Mouse (Mus musculus): ENCODE measurements around the gene Flywch2. TPM values are rescaled to one million over a fixed set of nuclear protein-coding genes. Genes with fewer than 3 reads are reported as not detected.

The Flywch2 gene
- 57.7 and 58.5 TPM in 2 replicates for polyA plus RNA-seq (2016; fragmentation: Nextera tagmentation; extraction: Ambion mirVana)

DNA sequence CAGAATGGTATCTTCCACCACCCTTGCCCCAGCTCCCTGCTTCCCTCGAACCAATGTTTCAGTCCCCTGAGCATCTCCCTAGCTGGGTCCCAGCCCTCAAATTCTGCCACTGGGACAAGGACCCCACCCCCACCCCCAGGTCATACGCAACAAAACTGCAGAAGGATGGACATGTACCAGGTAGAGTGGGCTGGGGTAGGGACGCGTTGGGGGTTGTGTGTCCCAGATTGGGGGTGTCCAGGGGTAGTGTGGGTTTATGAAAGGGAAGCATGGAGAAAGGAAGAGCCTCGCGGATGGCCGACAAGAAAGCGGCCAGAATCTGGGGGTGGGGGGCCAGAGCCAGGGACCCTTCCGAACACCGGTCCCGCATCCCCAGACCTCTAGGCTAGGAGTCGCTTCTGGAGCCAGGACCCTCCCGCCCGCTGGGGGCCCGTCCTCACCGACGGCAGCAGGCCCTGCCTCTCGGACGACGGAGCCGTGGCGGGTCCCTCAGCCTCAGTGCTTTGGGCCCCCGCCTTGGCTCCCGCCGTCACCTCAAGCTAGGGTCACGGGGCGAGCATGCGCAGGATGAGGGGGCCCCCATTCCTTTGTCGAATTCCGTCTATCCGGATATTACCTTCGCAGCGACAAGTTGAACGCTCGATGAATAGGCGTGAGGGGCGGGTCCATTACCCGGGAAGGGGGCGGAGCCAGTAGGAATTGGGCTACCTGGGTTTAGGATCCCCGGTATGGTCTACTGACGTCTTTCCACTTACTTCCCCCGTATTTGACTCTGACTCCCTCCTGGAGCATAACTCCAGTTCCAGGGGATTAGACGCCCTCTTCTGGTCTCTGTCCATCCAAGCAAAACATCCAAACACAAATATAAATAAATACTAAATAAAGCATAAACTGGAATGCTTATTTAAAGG, at the start of gene Flywch2:
Gene Flywch2, minus strand, starts transcription at position 521 of the 911 bp plus-strand sequence.
- Histone ChIP-seq H3K4me1 (peaks cover 18% of the 10 kb centered on the region), H3K9ac (peak within 1 kb of the TSS; percentile 74), H3K27me3 (no peaks in the 10 kb centered on the region), H3K36me3 (no peaks in the 10 kb centered on the region), H3K4me3 (peak within 1 kb of the TSS; percentile 64), H3K27ac (peak within 1 kb of the TSS; percentile 67), H3K9me3 (no peaks in the 10 kb centered on the region), H3K4me2 (replicated peaks) (peak within 1 kb of the TSS; percentile 78)
- peak; percentile 76 for ATAC-seq (ENCODE audit: insufficient number of reproducible peaks, insufficient read depth, low FRiP score, low TSS enrichment)
- WGBS = 3% methylated on average over 43 of the region's 43 CpGs

DNA sequence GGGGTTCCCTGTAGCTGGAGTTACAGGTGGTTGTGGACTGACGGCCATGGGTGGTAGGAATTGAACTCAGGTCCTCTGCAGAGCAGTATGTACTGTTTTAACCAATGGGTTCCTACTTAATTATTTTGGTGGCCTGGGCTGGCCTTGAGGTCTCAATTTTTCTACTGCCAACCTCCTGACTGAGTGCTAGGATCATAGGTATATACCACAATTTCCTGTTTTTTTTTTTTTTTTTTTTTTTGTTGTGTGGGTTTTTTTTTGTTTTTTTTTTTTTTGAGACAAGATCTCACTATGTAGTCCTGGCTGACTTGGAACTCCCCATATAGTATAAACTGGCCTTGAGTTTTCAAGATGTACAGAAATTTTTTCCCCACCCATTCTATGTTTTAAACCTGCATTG, 45.3 kb upstream of the Flywch2 start:
- H3K27ac ChIP-seq = no peak overlapping the region
- no peak overlapping the region for H3K9ac ChIP-seq
- H3K4me1 ChIP-seq = peaks cover 12% of the 10 kb centered on the region; the same call in 1 of the 2 replicates
- H3K9me3 ChIP-seq = no peaks in the 10 kb centered on the region
- no peak for ATAC-seq (ENCODE audit: insufficient number of reproducible peaks, insufficient read depth, low FRiP score, low TSS enrichment)
- H3K4me3 ChIP-seq = no peak overlapping the region
- peaks cover 6% of the 10 kb centered on the region for H3K36me3 ChIP-seq
- 90% methylated on average over 1 of the region's 1 CpGs for WGBS
- H3K4me2 ChIP-seq (replicated peaks) = no peak overlapping the region
- H3K27me3 ChIP-seq = peaks cover 33% of the 10 kb centered on the region; the same call in 1 of the 2 replicates

DNA sequence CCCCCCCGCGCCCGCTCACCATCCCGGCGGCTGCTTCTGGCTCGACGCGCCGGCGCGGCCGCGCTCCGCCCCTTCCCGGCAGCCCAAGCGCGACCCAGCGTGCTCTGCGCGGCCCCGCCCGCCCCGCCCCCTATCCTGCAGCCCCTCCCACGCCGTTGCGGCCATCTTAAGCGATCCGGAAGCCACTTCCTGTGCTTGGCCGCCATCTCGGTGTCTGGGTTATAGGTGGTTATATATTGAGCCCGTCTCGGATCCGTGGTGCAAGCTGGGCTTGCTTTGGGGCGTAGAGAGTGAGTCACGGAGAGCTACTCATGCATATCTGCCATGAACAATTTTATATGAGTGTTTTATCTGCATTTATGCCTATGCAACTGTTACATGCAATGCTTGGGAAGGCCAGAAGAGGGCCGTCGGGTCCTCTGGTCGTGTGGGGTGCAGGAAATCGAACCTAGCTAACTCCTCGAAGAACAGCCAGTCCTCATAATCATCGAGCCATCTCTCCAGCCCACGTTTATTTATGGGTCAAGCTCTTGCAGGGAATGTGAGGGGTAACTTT, 43.3 kb upstream of the Flywch2 start, which contains the start of gene Elob:
Gene Elob, minus strand, starts transcription at position 73 of the 556 bp plus-strand sequence.
- Histone ChIP-seq H3K36me3 (peaks cover 25% of the 10 kb centered on the region), H3K27ac (peak within 1 kb of the TSS; percentile 85), H3K4me3 (peak within 1 kb of the TSS; percentile 89), H3K9me3 (no peaks in the 10 kb centered on the region), H3K4me2 (replicated peaks) (peak within 1 kb of the TSS; percentile 85), H3K9ac (peak within 1 kb of the TSS; percentile 83), H3K27me3 (peaks cover 17% of the 10 kb centered on the region; the same call in 1 of the 2 replicates), H3K4me1 (peaks cover 12% of the 10 kb centered on the region; the same call in 1 of the 2 replicates)
- ATAC-seq (ENCODE audit: insufficient number of reproducible peaks, insufficient read depth, low FRiP score, low TSS enrichment) = peak; percentile 87
- WGBS = under 1% methylated on average over 26 of the region's 42 CpGs

DNA sequence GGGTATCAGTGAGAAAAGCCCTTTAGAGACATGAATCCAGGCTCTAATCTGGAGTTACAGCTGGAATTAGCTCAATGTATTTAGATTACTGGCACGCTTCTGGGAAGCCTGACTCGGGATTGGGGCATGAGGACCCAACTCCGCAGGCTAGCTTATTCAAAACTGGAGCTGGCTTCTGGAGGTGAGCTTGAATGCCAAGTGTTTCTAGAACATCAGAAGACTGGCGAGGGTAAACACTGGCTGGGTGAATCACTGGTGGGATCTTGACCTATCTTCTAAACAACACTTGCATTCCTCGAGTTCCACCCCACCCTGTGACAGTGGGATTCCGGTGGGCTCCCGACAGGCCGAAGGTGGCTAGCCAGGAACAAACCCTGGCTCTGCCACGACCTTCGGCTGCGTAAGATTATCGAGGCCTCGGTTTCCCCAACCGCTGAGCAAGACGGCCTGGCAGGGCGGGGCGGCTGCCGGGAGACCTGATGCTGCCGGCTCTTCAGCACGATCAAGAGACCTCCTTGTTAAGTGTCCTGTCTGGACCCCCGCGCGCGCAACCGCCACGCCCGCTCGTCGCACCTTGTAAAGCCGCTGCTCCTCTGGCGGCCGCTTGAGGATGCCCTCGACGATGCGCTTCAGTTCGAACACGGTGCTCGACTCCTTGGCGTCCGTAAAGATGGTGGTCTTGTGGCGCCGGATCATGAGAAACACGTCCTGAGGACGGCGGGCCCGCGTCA, 42.6 kb upstream of the Flywch2 start:
- Histone ChIP-seq H3K9ac (peak overlapping the region; percentile 83), H3K27ac (peak overlapping the region; percentile 85), H3K4me1 (peaks cover 12% of the 10 kb centered on the region; the same call in 1 of the 2 replicates), H3K4me2 (replicated peaks) (peak overlapping the region; percentile 85), H3K27me3 (peaks cover 10% of the 10 kb centered on the region; the same call in 1 of the 2 replicates), H3K36me3 (peaks cover 31% of the 10 kb centered on the region), H3K9me3 (no peaks in the 10 kb centered on the region), H3K4me3 (peak overlapping the region; percentile 89)
- under 1% methylated on average over 47 of the region's 47 CpGs for WGBS
- peak; percentile 76 for ATAC-seq (ENCODE audit: insufficient number of reproducible peaks, insufficient read depth, low FRiP score, low TSS enrichment)

DNA sequence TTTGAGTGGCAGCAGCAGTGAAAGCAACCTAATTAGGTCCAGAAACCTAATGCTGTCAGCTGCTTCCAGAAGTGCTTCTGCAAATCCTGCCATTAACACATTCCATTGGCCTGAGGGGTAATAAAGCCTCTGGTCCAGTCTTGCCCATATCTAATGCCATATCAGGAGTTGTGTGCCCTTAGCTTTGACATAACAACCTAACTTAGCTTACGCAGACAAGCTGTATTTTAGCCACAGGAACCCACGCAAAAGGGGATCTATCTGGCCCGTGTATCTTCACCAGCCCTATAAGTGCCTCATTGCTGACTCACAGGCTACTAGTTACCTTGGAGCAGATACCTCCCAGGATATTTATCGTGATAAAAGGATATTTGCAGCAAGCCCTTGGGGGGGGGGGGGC, 39.7 kb upstream of the Flywch2 start:
- H3K4me3 ChIP-seq = no peak overlapping the region
- peaks cover 12% of the 10 kb centered on the region; the same call in 1 of the 2 replicates for H3K4me1 ChIP-seq
- H3K9me3 ChIP-seq = no peaks in the 10 kb centered on the region
- no peaks in the 10 kb centered on the region for H3K27me3 ChIP-seq
- no peak overlapping the region for H3K9ac ChIP-seq
- ATAC-seq (ENCODE audit: insufficient number of reproducible peaks, insufficient read depth, low FRiP score, low TSS enrichment) = no peak
- 76% methylated on average over 4 of the region's 4 CpGs for WGBS
- no peak overlapping the region for H3K4me2 ChIP-seq (replicated peaks)
- no peak overlapping the region for H3K27ac ChIP-seq
- H3K36me3 ChIP-seq = peaks cover 60% of the 10 kb centered on the region

DNA sequence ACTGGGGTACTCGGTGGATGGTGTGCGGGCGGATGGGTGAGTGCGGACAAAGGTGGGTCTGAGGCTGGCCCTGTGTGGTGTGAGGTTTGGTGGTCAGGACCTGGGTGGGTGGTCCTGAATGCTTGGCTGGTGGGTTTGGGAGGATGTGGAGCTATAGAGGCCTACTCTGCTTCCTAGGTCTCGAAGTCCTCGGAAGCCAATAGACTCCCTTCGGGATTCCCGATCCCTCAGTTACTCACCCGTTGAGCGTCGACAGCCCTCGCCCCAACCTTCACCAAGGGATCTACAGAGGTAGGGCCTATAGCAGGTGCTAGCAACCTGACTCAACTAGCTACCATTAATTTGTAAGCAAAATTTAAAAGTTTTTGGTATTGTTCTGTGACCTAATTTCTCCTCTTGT, 37.7 kb upstream of the Flywch2 start:
- WGBS = 94% methylated on average over 12 of the region's 12 CpGs
- H3K4me2 ChIP-seq (replicated peaks) = no peak overlapping the region
- H3K9ac ChIP-seq = no peak overlapping the region
- peaks cover 12% of the 10 kb centered on the region; the same call in 1 of the 2 replicates for H3K4me1 ChIP-seq
- no peak for ATAC-seq (ENCODE audit: insufficient number of reproducible peaks, insufficient read depth, low FRiP score, low TSS enrichment)
- no peak overlapping the region for H3K27ac ChIP-seq
- H3K9me3 ChIP-seq = peaks cover 9% of the 10 kb centered on the region; the same call in 1 of the 2 replicates
- H3K27me3 ChIP-seq = no peaks in the 10 kb centered on the region
- no peak overlapping the region for H3K4me3 ChIP-seq
- H3K36me3 ChIP-seq = peaks cover 80% of the 10 kb centered on the region

DNA sequence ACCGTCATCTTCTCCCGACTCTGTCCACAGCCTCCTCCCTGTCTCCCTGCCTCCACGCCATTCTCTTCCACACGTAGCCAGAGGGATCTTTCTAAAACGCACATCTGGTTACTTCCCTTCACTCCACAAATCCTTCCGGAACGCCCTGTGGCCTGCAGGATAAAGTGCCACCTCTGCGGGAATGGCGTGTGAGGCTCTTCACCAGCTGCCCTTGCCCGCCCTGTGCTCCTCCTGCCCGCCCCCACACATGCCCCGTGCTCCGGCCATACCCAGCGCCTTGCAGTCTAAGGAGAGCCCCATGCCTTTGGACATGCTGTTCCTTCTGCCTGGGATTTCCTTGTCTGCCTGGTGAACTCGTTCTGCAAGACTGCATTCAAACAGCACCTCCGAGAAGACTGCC, 37.1 kb upstream of the Flywch2 start:
- no peak overlapping the region for H3K9ac ChIP-seq
- ATAC-seq (ENCODE audit: insufficient number of reproducible peaks, insufficient read depth, low FRiP score, low TSS enrichment) = peak; percentile 12; the same call in 1 of the 2 replicates
- peaks cover 15% of the 10 kb centered on the region; the same call in 1 of the 2 replicates for H3K9me3 ChIP-seq
- H3K27me3 ChIP-seq = no peaks in the 10 kb centered on the region
- H3K4me2 ChIP-seq (replicated peaks) = no peak overlapping the region
- H3K4me1 ChIP-seq = peaks cover 10% of the 10 kb centered on the region; the same call in 1 of the 2 replicates
- H3K36me3 ChIP-seq = peaks cover 86% of the 10 kb centered on the region
- 84% methylated on average over 16 of the region's 16 CpGs for WGBS
- no peak overlapping the region for H3K4me3 ChIP-seq
- no peak overlapping the region for H3K27ac ChIP-seq

DNA sequence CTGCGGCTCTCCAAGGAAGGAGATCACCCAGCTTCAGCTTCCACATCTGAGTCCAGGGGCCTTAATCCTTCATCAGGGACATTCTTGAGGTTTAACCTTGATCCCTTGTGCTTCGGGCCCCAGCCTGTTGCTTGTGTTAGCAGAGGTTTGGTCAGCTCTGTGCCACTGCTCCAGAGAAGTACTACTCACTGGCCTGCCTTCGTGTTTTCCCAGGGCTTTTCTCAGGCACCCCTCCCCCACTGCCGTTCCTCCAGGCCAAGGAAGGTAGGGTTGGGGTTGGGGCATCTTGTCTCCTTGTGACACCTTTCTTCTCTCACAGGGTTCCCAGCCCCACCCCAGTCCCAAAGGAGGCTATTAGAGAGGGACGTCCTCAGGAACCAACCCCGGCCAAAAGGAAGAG, 36.2 kb upstream of the Flywch2 start:
- no peak for ATAC-seq (ENCODE audit: insufficient number of reproducible peaks, insufficient read depth, low FRiP score, low TSS enrichment)
- Histone ChIP-seq H3K4me1 (peaks cover 1% of the 10 kb centered on the region; the same call in 1 of the 2 replicates), H3K27ac (no peak overlapping the region), H3K9me3 (peaks cover 20% of the 10 kb centered on the region; the same call in 1 of the 2 replicates), H3K36me3 (peaks cover 95% of the 10 kb centered on the region), H3K9ac (no peak overlapping the region), H3K4me2 (replicated peaks) (no peak overlapping the region), H3K27me3 (no peaks in the 10 kb centered on the region), H3K4me3 (no peak overlapping the region)
- 70% methylated on average over 5 of the region's 6 CpGs for WGBS

DNA sequence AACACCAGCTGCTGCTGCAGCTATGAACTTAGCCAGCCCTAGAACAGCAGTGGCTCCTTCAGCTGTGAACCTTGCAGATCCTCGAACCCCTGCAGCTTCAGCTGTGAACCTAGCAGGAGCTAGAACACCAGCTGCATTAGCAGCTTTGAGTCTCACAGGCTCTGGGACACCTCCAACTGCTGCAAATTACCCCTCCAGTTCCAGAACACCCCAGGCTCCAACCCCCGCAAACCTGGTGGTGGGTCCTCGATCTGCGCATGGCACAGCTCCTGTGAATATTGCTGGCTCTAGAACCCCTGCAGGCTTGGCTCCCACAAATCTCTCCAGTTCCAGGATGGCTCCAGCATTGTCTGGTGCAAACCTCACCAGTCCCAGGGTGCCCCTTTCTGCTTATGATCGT, 34.9 kb upstream of the Flywch2 start:
- Histone ChIP-seq H3K9me3 (peaks cover 22% of the 10 kb centered on the region; the same call in 1 of the 2 replicates), H3K27ac (no peak overlapping the region), H3K4me1 (no peaks in the 10 kb centered on the region), H3K9ac (no peak overlapping the region), H3K4me2 (replicated peaks) (no peak overlapping the region), H3K36me3 (peaks cover 98% of the 10 kb centered on the region), H3K4me3 (no peak overlapping the region), H3K27me3 (no peaks in the 10 kb centered on the region)
- 96% methylated on average over 5 of the region's 5 CpGs for WGBS
- no peak for ATAC-seq (ENCODE audit: insufficient number of reproducible peaks, insufficient read depth, low FRiP score, low TSS enrichment)

DNA sequence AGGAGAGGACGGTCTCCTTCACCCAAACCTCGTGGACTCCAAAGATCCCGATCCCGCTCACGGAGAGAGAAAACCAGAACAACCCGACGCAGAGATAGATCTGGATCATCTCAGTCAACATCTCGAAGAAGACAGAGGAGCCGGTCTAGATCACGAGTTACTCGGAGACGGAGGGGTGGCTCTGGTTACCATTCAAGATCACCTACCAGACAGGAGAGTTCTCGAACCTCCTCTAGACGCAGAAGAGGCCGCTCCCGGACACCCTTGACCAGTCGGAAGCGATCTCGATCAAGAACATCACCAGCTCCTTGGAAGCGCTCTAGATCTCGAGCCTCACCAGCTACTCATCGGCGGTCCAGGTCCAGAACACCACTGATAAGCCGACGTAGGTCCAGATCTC, 33.4 kb upstream of the Flywch2 start:
- ATAC-seq (ENCODE audit: insufficient number of reproducible peaks, insufficient read depth, low FRiP score, low TSS enrichment) = no peak
- peaks cover 29% of the 10 kb centered on the region; the same call in 1 of the 2 replicates for H3K9me3 ChIP-seq
- WGBS = 98% methylated on average over 25 of the region's 25 CpGs
- H3K4me2 ChIP-seq (replicated peaks) = no peak overlapping the region
- H3K4me1 ChIP-seq = no peaks in the 10 kb centered on the region
- H3K27ac ChIP-seq = no peak overlapping the region
- peaks cover 98% of the 10 kb centered on the region for H3K36me3 ChIP-seq
- no peak overlapping the region for H3K9ac ChIP-seq
- H3K4me3 ChIP-seq = no peak overlapping the region
- no peaks in the 10 kb centered on the region for H3K27me3 ChIP-seq

DNA sequence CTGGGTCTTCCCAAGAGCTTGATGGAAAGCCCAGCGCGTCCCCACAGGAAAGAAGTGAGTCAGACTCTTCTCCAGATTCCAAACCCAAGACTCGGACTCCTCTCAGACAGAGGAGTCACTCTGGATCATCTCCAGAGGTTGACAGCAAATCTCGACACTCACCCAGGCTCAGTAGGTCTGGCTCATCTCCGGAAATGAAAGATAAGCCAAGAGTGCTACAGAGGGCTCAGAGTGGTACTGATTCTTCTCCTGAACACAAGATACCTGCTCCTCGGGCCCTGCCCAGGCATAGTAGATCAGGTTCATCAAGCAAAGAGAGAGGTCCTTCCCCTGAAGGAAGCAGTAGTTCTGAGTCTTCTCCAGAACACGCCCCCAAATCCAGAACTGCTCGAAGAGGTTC, 32.7 kb upstream of the Flywch2 start:
- Histone ChIP-seq H3K4me1 (no peaks in the 10 kb centered on the region), H3K36me3 (peaks cover 99% of the 10 kb centered on the region), H3K4me3 (no peak overlapping the region), H3K9ac (no peak overlapping the region), H3K27ac (no peak overlapping the region), H3K9me3 (peaks cover 29% of the 10 kb centered on the region; the same call in 1 of the 2 replicates), H3K27me3 (no peaks in the 10 kb centered on the region), H3K4me2 (replicated peaks) (no peak overlapping the region)
- no peak for ATAC-seq (ENCODE audit: insufficient number of reproducible peaks, insufficient read depth, low FRiP score, low TSS enrichment)
- 96% methylated on average over 8 of the region's 8 CpGs for WGBS

All from embryonic facial prominence, embryonic 12.5 days (tissue).